8 mouse cellular contexts compared by ENCODE assay signal in genomic region chr14:16249171-16249874, GRCm38 (mm10). TPM values are rescaled to one million over a fixed set of nuclear protein-coding genes. Genes with fewer than 3 reads are reported as not detected.
DNase-seq lines count a peak whose midpoint lies in the region; ATAC-seq and TF ChIP-seq lines count a peak whose summit lies in the region.

Gene Ngly1 (plus strand): TSS chr14:16249280.
Gene Oxsm (minus strand): TSS chr14:16249808.

- TF ChIP-seq EP300 in heart, adult 2 months (IDR thresholded peaks at IDR 0.05; ENCODE audit: insufficient read depth, low read depth, low read length) = no peak

- H3K4me1 ChIP-seq in embryonic facial prominence, embryonic 14.5 days (ENCODE audit: control insufficient read depth, insufficient read depth, low read length) = peaks cover 11% of the 10 kb centered on the region
- no peaks in the 10 kb centered on the region; the same call in 1 of the 2 replicates for H3K4me1 ChIP-seq in heart, adult 2 months (ENCODE audit: control insufficient read depth, insufficient read depth, low read length)
- H3K4me1 ChIP-seq in limb, embryonic 14.5 days (ENCODE audit: control insufficient read depth, insufficient read depth, low read length) = peaks cover 10% of the 10 kb centered on the region
- H3K4me1 ChIP-seq in midbrain, embryonic 16.5 days (ENCODE audit: control insufficient read depth, insufficient read depth, low read length) = 0 out of 2 replicates have a peak, but pooled peaks cover 9% of the 10 kb centered on the region
- no peaks in the 10 kb centered on the region for H3K4me1 ChIP-seq in spleen, adult 2 months (ENCODE audit: control insufficient read depth, insufficient read depth, insufficient read length)

- H3K27ac ChIP-seq in embryonic facial prominence, embryonic 14.5 days (replicated peaks; ENCODE audit: low read depth, low read length) = peak within 1 kb of the TSS; percentile 90
- peak within 1 kb of the TSS; percentile 99 for H3K27ac ChIP-seq in heart, adult 2 months
- H3K27ac ChIP-seq in limb, embryonic 14.5 days (replicated peaks; ENCODE audit: low read depth, low read length) = peak within 1 kb of the TSS; percentile 89
- peak within 1 kb of the TSS; percentile 84 for H3K27ac ChIP-seq in midbrain, embryonic 16.5 days (ENCODE audit: low read length)
- H3K27ac ChIP-seq in spleen, adult 2 months (ENCODE audit: insufficient read depth, low read length) = peak within 1 kb of the TSS; percentile 93

- H3K9me3 ChIP-seq in embryonic facial prominence, embryonic 14.5 days (ENCODE audit: control insufficient read depth, low read length) = no peaks in the 10 kb centered on the region
- H3K9me3 ChIP-seq in limb, embryonic 14.5 days (ENCODE audit: control insufficient read depth, low read length) = no peaks in the 10 kb centered on the region
- no peaks in the 10 kb centered on the region for H3K9me3 ChIP-seq in midbrain, embryonic 16.5 days (replicated peaks; ENCODE audit: control insufficient read depth, low read length, poor library complexity, severe bottlenecking)

- TF ChIP-seq POLR2A in heart, adult 2 months (IDR thresholded peaks at IDR 0.05; ENCODE audit: insufficient read depth, low read depth, low read length) = peak; percentile 94
- peak; percentile 97 for TF ChIP-seq POLR2A in limb, embryonic 14.5 days (IDR thresholded peaks at IDR 0.05; ENCODE audit: borderline replicate concordance, extremely low read depth, insufficient read depth, insufficient read length)
- TF ChIP-seq POLR2A in spleen, adult 2 months (IDR thresholded peaks at IDR 0.05; ENCODE audit: low read depth, low read length) = peak; percentile 99

- peak; percentile 99 for ATAC-seq in embryonic facial prominence, embryonic 14.5 days (ENCODE audit: low read depth)
- ATAC-seq in limb, embryonic 14.5 days (ENCODE audit: low FRiP score, low read depth) = peak; percentile 98
- peak; percentile 99 for ATAC-seq in midbrain, embryonic 16.5 days

- peak within 1 kb of the TSS; percentile 98 for H3K9ac ChIP-seq in embryonic facial prominence, embryonic 14.5 days (ENCODE audit: low read depth, low read length)
- H3K9ac ChIP-seq in heart, adult 2 months (ENCODE audit: low read depth, low read length) = peak within 1 kb of the TSS; percentile 99
- peak within 1 kb of the TSS; percentile 98 for H3K9ac ChIP-seq in limb, embryonic 14.5 days (ENCODE audit: low read depth, low read length, severe bottlenecking)
- peak within 1 kb of the TSS; percentile 94 for H3K9ac ChIP-seq in midbrain, embryonic 16.5 days (ENCODE audit: low read depth, low read length)

- intact Hi-C loops in heart, adult 2 months (cut with DNase I) = loop anchor here (2.0 kb wide), 1 partner anchor 115 kb away; the partner anchor contains the start of gene Top2b

- peak within 1 kb of the TSS; percentile 78 for H3K4me2 ChIP-seq in embryonic facial prominence, embryonic 14.5 days (ENCODE audit: low read depth, low read length)
- peak within 1 kb of the TSS; percentile 73 for H3K4me2 ChIP-seq in limb, embryonic 14.5 days (replicated peaks; ENCODE audit: low read depth, low read length, severe bottlenecking)
- peak within 1 kb of the TSS; percentile 76 for H3K4me2 ChIP-seq in midbrain, embryonic 16.5 days (ENCODE audit: low read length)

- TF ChIP-seq CTCF in heart, adult 2 months (IDR thresholded peaks at IDR 0.05) = no peak
- TF ChIP-seq CTCF in spleen, adult 2 months (IDR thresholded peaks at IDR 0.05; ENCODE audit: extremely low read depth, insufficient read depth, insufficient read length, insufficient replicate concordance) = no peak

- peak; percentile 86 for DNase-seq in 3134 (ENCODE audit: extremely low read depth, insufficient read length, low spot score)
- peak; percentile 92 to 95 for DNase-seq in adrenal gland, postnatal 36 days
- DNase-seq in embryonic facial prominence, embryonic 14.5 days (ENCODE audit: low spot score) = peak; percentile 87
- peak; percentile 93 to 94 for DNase-seq in heart, adult 2 months
- peak; percentile 81 to 83 for DNase-seq in kidney, adult 8-10 months
- DNase-seq in limb, embryonic 14.5 days (ENCODE audit: low spot score) = peak; percentile 81
- peak; percentile 58 to 85 for DNase-seq in spleen, adult 2 months (ENCODE audit: low read depth in 1 of 2, low spot score in 2 of 2)

- H3K27me3 ChIP-seq in embryonic facial prominence, embryonic 14.5 days (replicated peaks; ENCODE audit: control insufficient read depth, insufficient read depth, low read length) = no peaks in the 10 kb centered on the region
- no peaks in the 10 kb centered on the region for H3K27me3 ChIP-seq in heart, adult 2 months (ENCODE audit: control insufficient read depth, insufficient read depth, low read length)
- no peaks in the 10 kb centered on the region for H3K27me3 ChIP-seq in limb, embryonic 14.5 days (ENCODE audit: control insufficient read depth, insufficient read depth, low read length)
- no peaks in the 10 kb centered on the region for H3K27me3 ChIP-seq in midbrain, embryonic 16.5 days (ENCODE audit: control insufficient read depth, insufficient read depth, low read depth, low read length)
- H3K27me3 ChIP-seq in spleen, adult 2 months (ENCODE audit: control insufficient read depth, insufficient read depth, low read length) = no peaks in the 10 kb centered on the region

- no peaks in the 10 kb centered on the region for H3K79me2 ChIP-seq in heart, adult 2 months (replicated peaks; ENCODE audit: control insufficient read depth, insufficient read depth, low read length)

- no peaks in the 10 kb centered on the region for H3K36me3 ChIP-seq in embryonic facial prominence, embryonic 14.5 days (ENCODE audit: control insufficient read depth, insufficient read depth, low read length)
- peaks cover 9% of the 10 kb centered on the region for H3K36me3 ChIP-seq in heart, adult 2 months (ENCODE audit: control insufficient read depth, insufficient read depth, low read length)
- H3K36me3 ChIP-seq in limb, embryonic 14.5 days (ENCODE audit: control insufficient read depth, insufficient read depth, low read length) = no peaks in the 10 kb centered on the region
- H3K36me3 ChIP-seq in midbrain, embryonic 16.5 days (ENCODE audit: control insufficient read depth, insufficient read depth, low read length) = no peaks in the 10 kb centered on the region
- H3K36me3 ChIP-seq in spleen, adult 2 months (ENCODE audit: control insufficient read depth, insufficient read depth, low read length) = no peaks in the 10 kb centered on the region

- H3K4me3 ChIP-seq in embryonic facial prominence, embryonic 14.5 days (ENCODE audit: low read depth, low read length) = peak within 1 kb of the TSS; percentile 78
- peak within 1 kb of the TSS; percentile 81 for H3K4me3 ChIP-seq in heart, adult 2 months
- H3K4me3 ChIP-seq in limb, embryonic 14.5 days (replicated peaks; ENCODE audit: low read length) = peak within 1 kb of the TSS; percentile 83
- peak within 1 kb of the TSS; percentile 72 for H3K4me3 ChIP-seq in midbrain, embryonic 16.5 days (ENCODE audit: low read depth, low read length)
- H3K4me3 ChIP-seq in spleen, adult 2 months (ENCODE audit: extremely low read depth, insufficient read depth, insufficient read length) = peak within 1 kb of the TSS; percentile 87

- WGBS in embryonic facial prominence, embryonic 14.5 days = under 1% methylated on average over 41 of the region's 65 CpGs
- WGBS in heart, adult 2 months = under 1% methylated on average over 64 of the region's 65 CpGs
- under 1% methylated on average over 57 of the region's 65 CpGs for WGBS in limb, embryonic 14.5 days
- under 1% methylated on average over 55 of the region's 65 CpGs for WGBS in midbrain, embryonic 16.5 days
- WGBS in spleen, adult 2 months = under 1% methylated on average over 65 of the region's 65 CpGs

RNA-seq across cellular contexts. Expression of gene Ngly1, which starts in this region (rescaled TPM):
- 10 to 100 TPM; 44.1 to 59.9 TPM for total RNA-seq in adrenal gland, postnatal 36 days (2021)
- 43.6 and 49.6 TPM in 2 replicates for polyA plus RNA-seq in embryonic facial prominence, embryonic 14.5 days (2014; fragmentation: Nextera tagmentation; extraction: Ambion mirVana)
- total RNA-seq in heart, adult 2 months (2021) = 10 to 100 TPM; 30.7 to 31.2 TPM
- polyA plus RNA-seq in heart, adult 2 months (2012; rRNA removed) = 19.2 and 22.6 TPM in 2 replicates
- polyA plus RNA-seq in limb, embryonic 14.5 days (2012; rRNA removed) = 22.1 and 22.8 TPM in 2 replicates
- 45.3 and 47.3 TPM in 2 replicates for polyA plus RNA-seq in limb, embryonic 14.5 days (2014; fragmentation: Nextera tagmentation; extraction: Ambion mirVana)
- polyA plus RNA-seq in midbrain, embryonic 16.5 days (2015; fragmentation: Nextera tagmentation; extraction: Ambion mirVana) = 24.6 and 26.1 TPM in 2 replicates
- 19.8 and 27.1 TPM in 2 replicates for polyA plus RNA-seq in spleen, adult 2 months (2012; rRNA removed)

RNA-seq across cellular contexts. Expression of gene Oxsm, which starts in this region (rescaled TPM):
- total RNA-seq in adrenal gland, postnatal 36 days (2021) = 10 to 100 TPM; 15.2 to 24.5 TPM
- polyA plus RNA-seq in embryonic facial prominence, embryonic 14.5 days (2014; fragmentation: Nextera tagmentation; extraction: Ambion mirVana) = 1.7 and 1.8 TPM in 2 replicates
- 10 to 100 TPM; 19.5 to 23.0 TPM for total RNA-seq in heart, adult 2 months (2021)
- polyA plus RNA-seq in heart, adult 2 months (2012; rRNA removed) = 12.7 and 22.2 TPM in 2 replicates
- polyA plus RNA-seq in limb, embryonic 14.5 days (2012; rRNA removed) = 4.6 and 4.8 TPM in 2 replicates
- polyA plus RNA-seq in limb, embryonic 14.5 days (2014; fragmentation: Nextera tagmentation; extraction: Ambion mirVana) = 1.3 and 1.9 TPM in 2 replicates
- polyA plus RNA-seq in midbrain, embryonic 16.5 days (2015; fragmentation: Nextera tagmentation; extraction: Ambion mirVana) = 2.5 and 2.8 TPM in 2 replicates
- 2.7 and 2.9 TPM in 2 replicates for polyA plus RNA-seq in spleen, adult 2 months (2012; rRNA removed)

Comparison
In these comparisons a context has a peak if more than half of its experiments do, and no peak if none do; other contexts are left out.
1. Peak in every context shown above with its lines: DNase-seq, ATAC-seq, H3K4me3 ChIP-seq and H3K27ac ChIP-seq.